Mouse (Mus musculus) embryonic stem cell, embryonic (primary cell): ENCODE data around the gene Ankrd23.

Experiments
- CTCF ChIA-PET, 4 experiments: fragments of 300-600 bp in 2 of 4; fragments of 350-600 bp in 2 of 4; sonication (Branson Sonifier 250); formaldehyde crosslinking; loops; one replicate each; lab custom pipeline; 2022; ENCODE audit warnings: inconsistent platforms in 2 of 4; lab: Charles Lee
- POLR2A ChIA-PET, 4 experiments: fragments of 300-600 bp in 2 of 4; fragments of 350-600 bp in 2 of 4; sonication (Branson Sonifier 250); formaldehyde crosslinking; loops; one replicate each; lab custom pipeline; 2022; ENCODE audit warnings: antibody characterized with exemption in 4 of 4, inconsistent platforms in 1 of 4; lab: Charles Lee

Gene Ankrd23

DNA sequence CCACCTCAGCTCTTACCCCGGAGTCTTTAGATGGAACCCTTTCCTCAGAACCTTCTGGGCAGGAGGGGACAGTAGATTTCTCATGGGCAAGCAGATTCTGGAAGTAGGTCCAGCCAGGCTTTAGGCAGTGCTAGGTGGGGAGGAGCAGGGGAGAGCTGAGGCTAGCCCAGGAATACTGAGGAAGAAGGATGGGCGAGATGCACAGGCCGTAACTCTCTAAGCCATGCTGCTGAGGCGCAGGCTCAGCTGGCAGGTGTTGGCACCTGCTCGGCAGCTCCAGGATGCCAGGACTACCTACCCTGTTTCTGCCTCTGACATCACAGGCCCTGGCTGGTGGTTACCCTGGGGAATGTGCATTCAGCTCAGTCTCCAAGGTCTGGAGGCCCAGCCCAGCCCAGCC, 33.6 kb upstream of the Ankrd23 start:
- POLR2A ChIA-PET, result interaction anchor here (0.6 to 7.3 kb wide), 20 partner anchors 9 to 247 kb away, joined by 3 to 57 read pairs (median 4); partner anchors contain the start of genes Sema4c (in 2 of the 4) and Ankrd39 (in 1 of the 4)
- CTCF ChIA-PET, result interaction anchor here in 2 of 4 experiments (0.6 to 3.4 kb wide), 6 partner anchors 10 to 114 kb away, joined by 3 to 28 read pairs (median 4); partner anchors contain the start of gene Ankrd39 (in 2 of the 2)

GRCm38 (mm10) chr1:36569694-36570276, 33.1 kb upstream of the Ankrd23 start:
- CTCF ChIA-PET, result interaction anchor here in 2 of 4 experiments (0.6 to 3.7 kb wide), 9 partner anchors 10 to 114 kb away, joined by 3 to 28 read pairs (median 4); partner anchors contain the start of genes Ankrd39 (in 2 of the 2) and Sema4c (in 1 of the 2)
- POLR2A ChIA-PET, result interaction anchor here (0.6 to 7.3 kb wide), 19 partner anchors 8 to 111 kb away, joined by 3 to 57 read pairs (median 5); partner anchors contain the start of genes Sema4c (in 2 of the 4) and Ankrd39 (in 1 of the 4)

- POLR2A ChIA-PET, result interaction anchor here (0.6 to 7.3 kb wide), 23 partner anchors 8 to 1296 kb away, joined by 3 to 57 read pairs (median 4); partner anchors contain the start of genes Sema4c (in 3 of the 4) and Ankrd39 (in 1 of the 4)
- CTCF ChIA-PET, result interaction anchor here in 3 of 4 experiments (0.5 to 3.7 kb wide), 10 partner anchors 10 to 175 kb away, joined by 3 to 28 read pairs (median 4); partner anchors contain the start of genes Ankrd39 (in 2 of the 3) and Sema4c (in 1 of the 3)
Observed at GRCm38 (mm10) chr1:36568776-36569175, 32.1 kb upstream of the Ankrd23 start.

- CTCF ChIA-PET, result interaction anchor here in 3 of 4 experiments (0.5 to 3.7 kb wide), 9 partner anchors 9 to 175 kb away, joined by 3 to 28 read pairs (median 5); partner anchors contain the start of genes Ankrd39 (in 3 of the 3) and Sema4c (in 1 of the 3)
- POLR2A ChIA-PET, result interaction anchor here (0.6 to 7.3 kb wide), 23 partner anchors 9 to 1296 kb away, joined by 3 to 57 read pairs (median 4); partner anchors contain the start of genes Sema4c (in 3 of the 4) and Ankrd39 (in 1 of the 4)
Observed at GRCm38 (mm10) chr1:36567818-36568603, 31.3 kb upstream of the Ankrd23 start.

DNA sequence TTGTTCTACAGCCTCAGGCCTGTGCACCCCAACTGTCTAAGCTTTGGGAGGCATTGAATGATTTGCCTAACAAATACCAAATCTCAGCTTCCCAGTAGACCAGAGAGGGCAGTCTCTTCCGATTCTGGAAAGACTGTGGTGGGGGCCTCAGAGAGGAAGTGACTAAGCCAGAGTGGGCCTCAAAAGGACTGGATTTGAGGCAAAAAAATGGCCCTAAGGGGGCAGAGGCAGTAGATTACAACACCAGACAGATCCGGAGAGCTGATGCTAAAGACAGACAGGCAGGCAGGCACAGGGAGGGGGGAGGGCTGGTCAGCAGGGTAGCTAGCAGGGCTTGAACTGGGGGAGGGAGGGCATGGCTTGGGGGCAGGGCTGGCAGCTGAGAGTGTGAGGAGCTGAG, 29.7 kb upstream of the Ankrd23 start:
- POLR2A ChIA-PET, result interaction anchor here in 2 of 4 experiments (0.7 to 7.3 kb wide), 9 partner anchors 8 to 49 kb away, joined by 3 to 57 read pairs (median 3); partner anchors contain the start of genes Sema4c (in 2 of the 2) and Ankrd39 (in 1 of the 2)
- CTCF ChIA-PET, result interaction anchor here (0.7 to 3.7 kb wide), 7 partner anchors 9 to 686 kb away, joined by 3 to 18 read pairs (median 3); partner anchors contain the start of genes Ankrd39 (in 1 of the 4) and Sema4c (in 1 of the 4)

DNA sequence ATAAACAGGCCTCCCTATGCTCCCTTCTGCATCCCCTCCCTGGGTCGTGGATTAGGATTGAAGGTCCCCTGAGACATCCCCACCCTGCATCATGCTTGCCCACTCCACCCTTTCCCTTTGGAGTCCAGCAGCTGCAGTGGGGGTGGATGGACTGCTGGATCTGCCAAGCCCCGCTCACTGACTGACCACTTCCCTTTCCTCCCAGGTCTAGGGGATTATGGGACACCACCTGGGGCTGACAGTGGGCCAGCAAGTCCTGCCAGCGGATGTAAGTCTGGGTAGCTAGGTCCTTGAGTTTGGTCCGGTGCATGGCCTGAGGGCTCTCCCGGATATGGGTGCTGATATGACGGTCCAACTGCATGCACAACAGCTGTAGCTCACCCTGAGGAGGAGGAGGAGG, 27.4 kb upstream of the Ankrd23 start:
- ChIA-PET POLR2A (interaction anchor here in 1 of 4 experiments (1.2 to 1.5 kb wide), 2 partner anchors 16 to 31 kb away, joined by 3 to 4 read pairs; no protein-coding TSS in a partner anchor), CTCF (interaction anchor here in 2 of 4 experiments (0.9 to 1.6 kb wide), 2 partner anchors 17 kb away, joined by 4 read pairs; partner anchors contain the start of gene Ankrd39 (in 2 of the 2))

DNA sequence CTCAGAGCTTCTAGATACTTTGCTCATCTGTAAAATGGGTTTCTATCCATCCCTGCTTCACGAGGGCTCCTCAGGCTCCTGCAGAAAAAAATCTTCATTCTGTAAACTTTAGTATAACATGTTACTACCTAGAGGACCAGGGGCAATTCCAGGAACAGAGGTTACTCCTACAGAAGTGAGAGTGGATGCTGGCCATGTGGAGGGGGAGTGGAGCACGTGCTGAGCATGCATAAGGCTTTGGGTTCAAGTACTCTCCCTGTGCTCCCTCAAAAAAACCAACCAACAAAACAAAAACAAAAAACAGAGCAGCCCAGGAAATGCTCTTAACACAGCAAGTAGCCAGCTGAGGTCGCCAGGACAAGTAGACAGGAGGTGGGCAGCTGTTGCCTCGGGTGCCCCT, 26.9 kb upstream of the Ankrd23 start:
- CTCF ChIA-PET, result interaction anchor here in 2 of 4 experiments (0.9 to 2.8 kb wide), 3 partner anchors 16 to 17 kb away, joined by 4 to 8 read pairs (median 4); partner anchors contain the start of gene Ankrd39 (in 2 of the 2)
- POLR2A ChIA-PET, result interaction anchor here in 2 of 4 experiments (0.8 to 1.5 kb wide), 4 partner anchors 10 to 32 kb away, joined by 3 to 4 read pairs (median 4); partner anchors contain the start of gene Ankrd39 (in 1 of the 2)

GRCm38 (mm10) chr1:36563197-36563596, 26.5 kb upstream of the Ankrd23 start:
- POLR2A ChIA-PET, result interaction anchor here in 2 of 4 experiments (0.6 to 2.6 kb wide), 5 partner anchors 8 to 17 kb away, joined by 3 to 10 read pairs (median 4); partner anchors contain the start of gene Ankrd39 (in 1 of the 2)
- CTCF ChIA-PET, result interaction anchor here in 2 of 4 experiments (1.6 to 2.8 kb wide), 2 partner anchors 16 to 17 kb away, joined by 4 to 8 read pairs; partner anchors contain the start of gene Ankrd39 (in 2 of the 2)

- ChIA-PET CTCF (interaction anchor here (1.4 to 2.8 kb wide), 4 partner anchors 15 to 16 kb away, joined by 3 to 8 read pairs (median 4); partner anchors contain the start of gene Ankrd39 (in 4 of the 4)), POLR2A (interaction anchor here in 2 of 4 experiments (0.6 to 2.6 kb wide), 3 partner anchors 8 to 178 kb away, joined by 3 to 10 read pairs (median 3); no protein-coding TSS in a partner anchor)
Observed at GRCm38 (mm10) chr1:36562388-36562787, 25.7 kb upstream of the Ankrd23 start.

DNA sequence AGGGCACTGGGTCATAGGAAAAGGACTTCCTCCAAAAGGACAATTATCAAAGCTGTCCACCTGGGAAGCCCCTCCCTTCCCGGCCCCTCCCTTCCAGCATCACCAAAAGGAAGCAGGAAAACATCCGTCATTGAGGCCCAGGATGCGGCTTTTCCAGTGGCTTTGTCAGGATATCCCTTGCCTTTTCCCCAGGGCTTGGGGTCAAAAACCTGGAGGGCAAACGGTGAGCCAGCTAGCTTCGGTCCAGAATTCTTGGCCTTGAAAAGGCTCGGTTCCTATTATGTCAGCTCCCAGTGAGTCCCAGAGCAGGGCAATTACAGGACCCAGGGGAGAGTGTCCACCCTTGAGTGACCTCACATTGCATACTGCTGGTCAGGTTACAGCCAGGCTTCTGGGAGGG, 24.2 kb upstream of the Ankrd23 start:
- POLR2A ChIA-PET, result interaction anchor here in 2 of 4 experiments (0.6 to 5.6 kb wide), 4 partner anchors 8 to 237 kb away, joined by 3 to 57 read pairs (median 8); partner anchors contain the start of gene Ankrd39 (in 1 of the 2)
- CTCF ChIA-PET, result interaction anchor here in 3 of 4 experiments (1.4 to 2.8 kb wide), 4 partner anchors 14 to 186 kb away, joined by 3 to 8 read pairs (median 4); partner anchors contain the start of gene Ankrd39 (in 3 of the 3)

- CTCF ChIA-PET, result interaction anchor here (0.9 to 5.5 kb wide), 5 partner anchors 12 to 125 kb away, joined by 3 to 92 read pairs (median 25); partner anchors contain the start of gene Ankrd39 (in 4 of the 4)
- POLR2A ChIA-PET, result interaction anchor here in 3 of 4 experiments (1.1 to 5.6 kb wide), 12 partner anchors 9 to 124 kb away, joined by 3 to 57 read pairs (median 8); partner anchors contain the start of gene Fam178b (in 1 of the 3)
Observed at GRCm38 (mm10) chr1:36559888-36560287, 23.2 kb upstream of the Ankrd23 start.

GRCm38 (mm10) chr1:36559256-36559655, 22.6 kb upstream of the Ankrd23 start:
- ChIA-PET CTCF (interaction anchor here (0.6 to 5.5 kb wide), 8 partner anchors 9 to 125 kb away, joined by 3 to 92 read pairs (median 14); partner anchors contain the start of gene Ankrd39 (in 4 of the 4)), POLR2A (interaction anchor here in 3 of 4 experiments (0.6 to 5.6 kb wide), 19 partner anchors 9 to 483 kb away, joined by 3 to 57 read pairs (median 7); partner anchors contain the start of genes 4933424G06Rik (in 1 of the 3), Ankrd39 (in 1 of the 3) and Fam178b (in 1 of the 3))

GRCm38 (mm10) chr1:36558031-36558993, 21.6 kb upstream of the Ankrd23 start, which contains the start of gene Sema4c:
TSS of gene Sema4c (minus strand) at chr1:36558349.
- ChIA-PET CTCF (interaction anchor here (0.6 to 5.5 kb wide), 25 partner anchors 9 to 842 kb away, joined by 3 to 92 read pairs (median 4); partner anchors contain the start of genes Ankrd39 (in 4 of the 4), Cnnm3 (in 1 of the 4) and Fam178b (in 1 of the 4)), POLR2A (interaction anchor here (0.6 to 5.6 kb wide), 50 partner anchors 8 to 1325 kb away, joined by 3 to 57 read pairs (median 4); partner anchors contain the start of genes Ankrd39 (in 4 of the 4), 4933424G06Rik (in 1 of the 4), Fam178b (in 1 of the 4) and Gm42417 (in 1 of the 4))

GRCm38 (mm10) chr1:36557457-36558011, 20.9 kb upstream of the Ankrd23 start:
- POLR2A ChIA-PET, result interaction anchor here (0.5 to 5.6 kb wide), 40 partner anchors 9 to 1326 kb away, joined by 3 to 57 read pairs (median 4); partner anchors contain the start of genes Ankrd39 (in 4 of the 4), Fam178b (in 1 of the 4), Gm42417 (in 1 of the 4) and Kansl3 (in 1 of the 4)

More at GRCm38 (mm10) chr1:36557457-36558011, 20.9 kb upstream of the Ankrd23 start:
- CTCF ChIA-PET, result interaction anchor here (0.6 to 5.5 kb wide), 32 partner anchors 9 to 841 kb away, joined by 3 to 92 read pairs (median 4); partner anchors contain the start of genes Ankrd39 (in 4 of the 4), Ankrd23 (in 1 of the 4), Cnnm3 (in 1 of the 4) and Fam178b (in 1 of the 4)
